Mouse (Mus musculus): ENCODE measurements around the gene Gpx1. TPM values are rescaled to one million over a fixed set of nuclear protein-coding genes. Genes with fewer than 3 reads are reported as not detected.
A peak's percentile ranks its signal among the peaks of the same experiment; 100 is the strongest.

Gpx1 gene
- polyA plus RNA-seq, 1 experiment, result 172 TPM

DNA sequence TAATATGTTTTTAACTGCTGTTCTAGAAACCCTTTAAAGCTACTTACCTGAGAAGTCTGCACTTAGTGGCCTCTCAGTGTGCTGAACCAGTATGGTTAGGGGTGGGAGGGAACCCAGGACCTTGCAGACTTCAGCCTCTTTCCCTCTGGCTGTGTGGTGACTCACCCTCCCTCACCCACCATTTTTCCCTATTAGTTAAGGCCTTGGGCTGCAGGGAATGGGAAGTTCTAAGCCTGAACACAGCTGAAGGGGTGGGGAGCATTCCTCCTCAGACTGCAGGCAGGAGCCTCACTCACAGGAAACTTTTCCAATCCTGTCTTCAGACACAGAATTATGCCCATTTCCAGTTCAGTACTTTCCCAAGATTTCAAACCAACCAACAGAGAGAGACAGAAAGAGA is 3.1 kb downstream of the Gpx1 start:
- Histone ChIP-seq H3K4me1 (ENCODE audit: control insufficient read depth, insufficient read depth, low read length) (peaks cover 3% of the 10 kb centered on the region), H3K27me3 (ENCODE audit: control insufficient read depth, insufficient read depth, low read length, poor library complexity, severe bottlenecking) (no peaks in the 10 kb centered on the region), H3K9me3 (replicated peaks; ENCODE audit: control insufficient read depth, insufficient read depth, low read length, poor library complexity, severe bottlenecking) (no peaks in the 10 kb centered on the region), H3K27ac (ENCODE audit: insufficient read depth, low read length) (peak overlapping the region; percentile 80), H3K36me3 (ENCODE audit: control insufficient read depth, insufficient read depth, low read length, poor library complexity, severe bottlenecking) (no peaks in the 10 kb centered on the region), H3K4me3 (ENCODE audit: low read depth, low read length) (no peak overlapping the region), H3K9ac (ENCODE audit: low read depth, poor library complexity, severe bottlenecking) (peak overlapping the region; percentile 15; the same call in 1 of the 2 replicates)
- peak; percentile 56 for TF ChIP-seq EP300 (IDR thresholded peaks at IDR 0.05; ENCODE audit: insufficient read depth, low read depth, low read length)
- no peak for TF ChIP-seq POLR2A (IDR thresholded peaks at IDR 0.05; ENCODE audit: insufficient read depth, low read length)

DNA sequence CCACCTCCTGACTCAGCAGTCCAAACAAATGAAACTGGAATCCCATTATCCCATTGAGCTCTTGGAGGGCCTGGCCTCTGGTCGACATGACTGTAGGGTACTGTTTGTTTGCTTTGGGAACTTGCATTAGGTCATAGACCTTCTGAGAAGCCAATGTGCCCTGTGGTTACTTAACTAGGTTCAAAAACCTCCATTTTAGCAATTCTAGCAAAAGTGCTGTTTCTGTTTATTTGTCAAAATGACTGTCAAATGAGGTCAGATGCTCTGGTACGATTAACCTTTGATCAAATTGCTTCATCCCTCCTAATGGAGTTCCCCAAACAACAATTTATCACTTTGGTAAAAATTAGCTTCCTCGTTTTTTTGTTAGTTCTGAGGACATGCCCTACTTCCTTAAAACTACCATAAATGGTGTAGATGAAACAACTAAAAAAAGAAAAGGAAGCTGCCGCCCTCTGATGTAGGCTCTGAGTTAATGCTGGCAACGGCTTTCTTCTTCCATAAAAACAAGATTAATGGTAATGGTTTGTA is 3.7 kb downstream of the Gpx1 start:
- no peaks in the 10 kb centered on the region for H3K27me3 ChIP-seq (ENCODE audit: control insufficient read depth, insufficient read depth, low read length, poor library complexity, severe bottlenecking)
- TF ChIP-seq EP300 (IDR thresholded peaks at IDR 0.05; ENCODE audit: insufficient read depth, low read depth, low read length) (no peak), POLR2A (IDR thresholded peaks at IDR 0.05; ENCODE audit: insufficient read depth, low read length) (no peak), CTCF (IDR thresholded peaks at IDR 0.05; ENCODE audit: low read depth, low read length) (no peak)
- peak overlapping the region; percentile 80 for H3K27ac ChIP-seq (ENCODE audit: insufficient read depth, low read length)
- H3K9ac ChIP-seq (ENCODE audit: low read depth, poor library complexity, severe bottlenecking), result peak overlapping the region; percentile 15; the same call in 1 of the 2 replicates
- no peak overlapping the region for H3K4me3 ChIP-seq (ENCODE audit: low read depth, low read length)
- peaks cover 3% of the 10 kb centered on the region for H3K4me1 ChIP-seq (ENCODE audit: control insufficient read depth, insufficient read depth, low read length)
- H3K36me3 ChIP-seq (ENCODE audit: control insufficient read depth, insufficient read depth, low read length, poor library complexity, severe bottlenecking), result no peaks in the 10 kb centered on the region
- no peaks in the 10 kb centered on the region for H3K9me3 ChIP-seq (replicated peaks; ENCODE audit: control insufficient read depth, insufficient read depth, low read length, poor library complexity, severe bottlenecking)

DNA sequence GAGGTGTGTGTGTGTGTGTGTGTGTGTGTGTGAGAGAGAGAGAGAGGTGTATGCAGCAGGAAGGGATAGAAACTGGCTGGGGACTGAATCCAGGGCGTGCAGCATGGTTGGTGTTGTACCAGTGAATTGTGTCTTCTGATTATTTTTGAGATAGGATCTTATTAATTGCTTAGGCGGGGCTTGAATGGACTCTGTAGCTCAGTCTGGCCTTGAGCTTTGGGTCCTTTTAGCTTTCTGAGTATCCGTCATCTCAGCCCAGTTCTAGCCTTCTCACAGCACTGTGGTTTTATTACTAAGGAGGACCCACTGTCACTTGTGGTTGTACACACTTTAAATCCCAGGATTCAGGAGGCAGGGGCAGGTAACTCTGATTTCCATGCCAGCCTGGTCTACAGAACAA is 4.6 kb downstream of the Gpx1 start:
- H3K9ac ChIP-seq (ENCODE audit: low read depth, poor library complexity, severe bottlenecking), result no peak overlapping the region
- peak overlapping the region; percentile 52 for H3K27ac ChIP-seq (ENCODE audit: insufficient read depth, low read length)
- H3K4me3 ChIP-seq (ENCODE audit: low read depth, low read length), result no peak overlapping the region
- H3K36me3 ChIP-seq (ENCODE audit: control insufficient read depth, insufficient read depth, low read length, poor library complexity, severe bottlenecking), result no peaks in the 10 kb centered on the region
- no peak for TF ChIP-seq EP300 (IDR thresholded peaks at IDR 0.05; ENCODE audit: insufficient read depth, low read depth, low read length)
- TF ChIP-seq POLR2A (IDR thresholded peaks at IDR 0.05; ENCODE audit: insufficient read depth, low read length), result no peak
- no peak for TF ChIP-seq CTCF (IDR thresholded peaks at IDR 0.05; ENCODE audit: low read depth, low read length)
- peaks cover 3% of the 10 kb centered on the region for H3K4me1 ChIP-seq (ENCODE audit: control insufficient read depth, insufficient read depth, low read length)
- H3K9me3 ChIP-seq (replicated peaks; ENCODE audit: control insufficient read depth, insufficient read depth, low read length, poor library complexity, severe bottlenecking), result no peaks in the 10 kb centered on the region
- no peaks in the 10 kb centered on the region for H3K27me3 ChIP-seq (ENCODE audit: control insufficient read depth, insufficient read depth, low read length, poor library complexity, severe bottlenecking)

DNA sequence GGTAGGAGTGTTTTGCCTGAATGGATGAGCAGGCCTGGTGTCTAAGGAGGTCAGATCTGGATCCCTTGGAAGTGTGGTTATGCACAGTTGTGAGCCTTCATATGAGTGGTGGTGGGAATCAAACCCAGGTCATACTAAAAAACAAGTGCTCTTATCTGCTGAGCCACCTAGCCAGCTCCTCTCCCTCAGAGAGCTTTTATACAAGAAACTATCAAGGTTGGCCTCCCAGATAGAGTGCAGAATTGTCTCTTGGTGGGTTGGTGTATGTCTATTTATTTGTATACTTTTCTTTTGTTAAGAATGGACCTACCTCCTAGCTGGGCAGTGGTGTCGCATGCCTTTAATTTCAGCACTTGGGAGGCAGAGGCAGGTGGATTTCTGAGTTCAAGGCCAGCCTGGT is 5.1 kb downstream of the Gpx1 start:
- TF ChIP-seq EP300 (IDR thresholded peaks at IDR 0.05; ENCODE audit: insufficient read depth, low read depth, low read length) (no peak), CTCF (IDR thresholded peaks at IDR 0.05; ENCODE audit: low read depth, low read length) (no peak), POLR2A (IDR thresholded peaks at IDR 0.05; ENCODE audit: insufficient read depth, low read length) (no peak)
- peaks cover 3% of the 10 kb centered on the region for H3K4me1 ChIP-seq (ENCODE audit: control insufficient read depth, insufficient read depth, low read length)
- no peaks in the 10 kb centered on the region for H3K36me3 ChIP-seq (ENCODE audit: control insufficient read depth, insufficient read depth, low read length, poor library complexity, severe bottlenecking)
- H3K9me3 ChIP-seq (replicated peaks; ENCODE audit: control insufficient read depth, insufficient read depth, low read length, poor library complexity, severe bottlenecking), result no peaks in the 10 kb centered on the region
- no peak overlapping the region for H3K4me3 ChIP-seq (ENCODE audit: low read depth, low read length)
- H3K27ac ChIP-seq (ENCODE audit: insufficient read depth, low read length), result no peak overlapping the region
- no peaks in the 10 kb centered on the region for H3K27me3 ChIP-seq (ENCODE audit: control insufficient read depth, insufficient read depth, low read length, poor library complexity, severe bottlenecking)
- no peak overlapping the region for H3K9ac ChIP-seq (ENCODE audit: low read depth, poor library complexity, severe bottlenecking)

DNA sequence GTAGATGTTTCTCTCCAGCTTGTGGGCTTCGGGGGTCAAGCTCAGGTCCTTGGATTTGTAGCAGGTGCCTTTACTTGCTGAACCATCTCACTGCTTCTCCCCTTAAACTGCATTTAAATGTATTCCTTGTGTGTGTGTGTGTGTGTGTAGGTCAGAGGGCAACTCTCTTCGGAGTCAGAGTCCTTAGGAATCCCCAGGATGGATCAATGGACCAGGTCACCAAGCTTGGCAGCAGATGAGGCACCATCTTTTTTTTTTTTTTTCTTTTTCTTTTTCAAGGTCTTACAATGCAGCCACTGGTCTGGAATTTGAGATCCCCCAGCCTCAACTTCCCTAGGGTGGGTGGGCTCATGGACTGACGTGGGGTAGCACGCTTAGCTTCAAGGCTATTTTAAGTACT is 5.8 kb downstream of the Gpx1 start:
- Histone ChIP-seq H3K9me3 (replicated peaks; ENCODE audit: control insufficient read depth, insufficient read depth, low read length, poor library complexity, severe bottlenecking) (no peaks in the 10 kb centered on the region), H3K9ac (ENCODE audit: low read depth, poor library complexity, severe bottlenecking) (no peak overlapping the region), H3K27ac (ENCODE audit: insufficient read depth, low read length) (no peak overlapping the region), H3K27me3 (ENCODE audit: control insufficient read depth, insufficient read depth, low read length, poor library complexity, severe bottlenecking) (no peaks in the 10 kb centered on the region), H3K4me3 (ENCODE audit: low read depth, low read length) (no peak overlapping the region), H3K4me1 (ENCODE audit: control insufficient read depth, insufficient read depth, low read length) (peaks cover 3% of the 10 kb centered on the region), H3K36me3 (ENCODE audit: control insufficient read depth, insufficient read depth, low read length, poor library complexity, severe bottlenecking) (no peaks in the 10 kb centered on the region)
- TF ChIP-seq EP300 (IDR thresholded peaks at IDR 0.05; ENCODE audit: insufficient read depth, low read depth, low read length), result no peak
- TF ChIP-seq POLR2A (IDR thresholded peaks at IDR 0.05; ENCODE audit: insufficient read depth, low read length), result no peak
- TF ChIP-seq CTCF (IDR thresholded peaks at IDR 0.05; ENCODE audit: low read depth, low read length), result no peak

DNA sequence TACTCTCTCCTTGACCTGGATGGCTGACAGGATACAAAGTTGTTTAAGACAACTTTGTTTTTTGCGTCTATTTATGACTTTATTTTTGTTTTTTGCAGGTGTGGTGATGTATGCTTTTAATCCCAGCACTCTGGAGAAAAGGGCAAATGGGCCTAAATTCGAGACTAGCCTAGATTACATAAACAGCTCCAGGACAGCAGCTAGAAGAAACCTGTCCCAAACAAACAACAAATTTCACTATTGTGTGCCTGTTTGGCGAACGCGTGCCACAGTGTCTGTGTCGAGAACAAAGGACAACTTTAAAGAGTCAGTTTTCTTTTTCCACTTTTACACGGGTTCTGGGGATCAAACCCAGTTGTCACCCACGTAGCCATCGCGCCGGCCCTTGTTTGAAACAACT is 8.3 kb downstream of the Gpx1 start:
- no peak for TF ChIP-seq CTCF (IDR thresholded peaks at IDR 0.05; ENCODE audit: low read depth, low read length)
- TF ChIP-seq EP300 (IDR thresholded peaks at IDR 0.05; ENCODE audit: insufficient read depth, low read depth, low read length), result no peak
- TF ChIP-seq POLR2A (IDR thresholded peaks at IDR 0.05; ENCODE audit: insufficient read depth, low read length), result no peak

More for the DNA sequence above, 8.3 kb downstream of the Gpx1 start:
- Histone ChIP-seq H3K36me3 (ENCODE audit: control insufficient read depth, insufficient read depth, low read length, poor library complexity, severe bottlenecking) (peaks cover 8% of the 10 kb centered on the region), H3K9me3 (replicated peaks; ENCODE audit: control insufficient read depth, insufficient read depth, low read length, poor library complexity, severe bottlenecking) (no peaks in the 10 kb centered on the region), H3K4me3 (ENCODE audit: low read depth, low read length) (peak overlapping the region; percentile 94), H3K4me1 (ENCODE audit: control insufficient read depth, insufficient read depth, low read length) (no peaks in the 10 kb centered on the region), H3K27ac (ENCODE audit: insufficient read depth, low read length) (peak overlapping the region; percentile 1; the same call in 1 of the 2 replicates), H3K9ac (ENCODE audit: low read depth, poor library complexity, severe bottlenecking) (peak overlapping the region; percentile 68), H3K27me3 (ENCODE audit: control insufficient read depth, insufficient read depth, low read length, poor library complexity, severe bottlenecking) (no peaks in the 10 kb centered on the region)
